Mouse (Mus musculus): ENCODE data around the gene Trappc6b.

DNA sequence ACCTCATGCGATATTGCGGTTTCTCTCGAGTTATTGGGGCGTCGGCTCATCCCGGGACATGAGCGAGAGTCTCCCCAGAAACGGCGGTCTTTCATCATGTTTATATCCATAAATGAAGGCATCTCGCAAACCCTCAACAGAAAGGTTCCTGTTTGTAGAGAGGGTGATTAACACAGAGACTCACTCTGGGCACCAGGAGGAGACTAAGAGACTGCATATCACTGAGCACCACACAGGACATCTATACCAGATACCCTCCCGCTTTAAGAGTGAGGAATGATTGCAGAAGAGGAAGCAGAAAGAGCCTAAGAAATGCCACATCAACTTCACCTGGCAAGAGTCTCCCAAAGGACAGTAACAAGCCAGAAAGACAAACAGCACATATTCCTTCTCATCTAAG is 5.0 kb downstream of the Trappc6b start:
- TF ChIP-seq POLR2A (IDR thresholded peaks at IDR 0.05; ENCODE audit: borderline replicate concordance, insufficient read depth, low read length) (no peak), CTCF (IDR thresholded peaks at IDR 0.05; ENCODE audit: borderline replicate concordance, insufficient read depth, low read depth, low read length) (no peak)

All from cerebellum, adult 2 months (tissue).